Mouse (Mus musculus) kidney, adult 8-10 months (tissue): ENCODE data around the gene Olfr658.

Experiments used
- DNase-seq, 2 experiments: peaks; one replicate each; pipeline ENCODE4 v3.0.0; 2022

Gene Olfr658

GRCm38 (mm10) chr7:104646841-104647482 lies at the start of gene Olfr658:
Gene Olfr658 (minus strand): TSS chr7:104647305.
- DNase-seq, result peak; percentile 9 to 38

- no peak for DNase-seq
Measured at GRCm38 (mm10) chr7:104686201-104686600, 39.1 kb upstream of the Olfr658 start, which contains the start of gene Olfr661. Gene Olfr661 (plus strand): TSS chr7:104686501.

- DNase-seq, result no peak
Measured at GRCm38 (mm10) chr7:104666453-104666852, 19.3 kb upstream of the Olfr658 start, which contains the start of gene Olfr659. Gene Olfr659 (plus strand): TSS chr7:104666753.

- DNase-seq, result no peak
Measured at GRCm38 (mm10) chr7:104624494-104624893, 22.6 kb downstream of the Olfr658 start, which contains the start of gene Olfr657. Gene Olfr657 (plus strand): TSS chr7:104624794.

- DNase-seq, result no peak
Measured at GRCm38 (mm10) chr7:104613655-104614054, 33.5 kb downstream of the Olfr658 start, which contains the start of gene Olfr656. Gene Olfr656 (plus strand): TSS chr7:104613955.

- no peak for DNase-seq
Measured at GRCm38 (mm10) chr7:104604727-104605126, 42.4 kb downstream of the Olfr658 start.

- peak in 1 of 2 experiments; percentile 59 for DNase-seq
Measured at GRCm38 (mm10) chr7:104603173-104603572, 43.9 kb downstream of the Olfr658 start.

GRCm38 (mm10) chr7:104601679-104602078 lies 45.4 kb downstream of the Olfr658 start, which contains the start of gene Olfr655:
Gene Olfr655 (minus strand): TSS chr7:104601779.
- DNase-seq, result no peak
